Mouse (Mus musculus): ENCODE results near the gene Rtn4rl2. TPM values are rescaled to one million over a fixed set of nuclear protein-coding genes. Genes with fewer than 3 reads are reported as not detected.
A peak's percentile ranks its signal among the peaks of the same experiment; 100 is the strongest.
"Not testable (repeated sequence)": the region's sequence is repeated elsewhere in the genome, so short reads cannot be mapped to it uniquely, and the experiment has no call there.

Gene Rtn4rl2
- polyA plus RNA-seq, 1 experiment from 2014 or later = 5.2 TPM

DNA sequence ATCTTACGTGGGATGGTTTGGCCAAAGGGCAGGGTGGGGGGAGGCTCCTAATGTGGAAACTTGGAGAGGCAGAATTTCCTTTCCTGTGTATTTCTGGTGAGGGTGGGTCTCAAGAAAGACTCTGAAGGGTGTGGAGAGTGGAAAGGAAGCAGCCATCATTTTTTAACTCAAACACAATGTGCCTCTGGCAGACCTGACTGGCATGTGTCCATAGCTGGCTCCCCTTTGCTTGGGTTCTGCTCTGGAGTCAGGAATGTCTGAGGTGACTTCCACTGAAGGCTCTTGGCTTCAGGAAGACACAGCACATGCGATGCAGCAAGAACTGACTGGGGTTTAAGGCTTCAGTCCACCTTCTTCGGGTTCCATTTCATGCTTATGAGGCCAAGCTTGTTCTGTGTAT, 28.8 kb upstream of the Rtn4rl2 start:
- H3K27ac ChIP-seq (ENCODE audit: low read depth, low read length) = no peak overlapping the region
- H3K4me3 ChIP-seq (ENCODE audit: low read depth, low read length) = no peak overlapping the region
- H3K36me3 ChIP-seq (ENCODE audit: control insufficient read depth, insufficient read depth, low read length) = no peaks in the 10 kb centered on the region
- no peaks in the 10 kb centered on the region for H3K27me3 ChIP-seq (ENCODE audit: control insufficient read depth, insufficient read depth, low read length)
- H3K9ac ChIP-seq (ENCODE audit: low read length) = no peak overlapping the region
- WGBS = 88% methylated on average over 3 of the region's 3 CpGs
- no peak for ATAC-seq (replicated peaks; ENCODE audit: low FRiP score)
- no peak overlapping the region for H3K4me2 ChIP-seq (ENCODE audit: low read depth, low read length, severe bottlenecking)
- H3K4me1 ChIP-seq (replicated peaks; ENCODE audit: control insufficient read depth, insufficient read depth, low read length) = no peaks in the 10 kb centered on the region
- no peak for DNase-seq (ENCODE audit: low spot score)
- H3K9me3 ChIP-seq (ENCODE audit: control insufficient read depth, low read length) = no peaks in the 10 kb centered on the region

DNA sequence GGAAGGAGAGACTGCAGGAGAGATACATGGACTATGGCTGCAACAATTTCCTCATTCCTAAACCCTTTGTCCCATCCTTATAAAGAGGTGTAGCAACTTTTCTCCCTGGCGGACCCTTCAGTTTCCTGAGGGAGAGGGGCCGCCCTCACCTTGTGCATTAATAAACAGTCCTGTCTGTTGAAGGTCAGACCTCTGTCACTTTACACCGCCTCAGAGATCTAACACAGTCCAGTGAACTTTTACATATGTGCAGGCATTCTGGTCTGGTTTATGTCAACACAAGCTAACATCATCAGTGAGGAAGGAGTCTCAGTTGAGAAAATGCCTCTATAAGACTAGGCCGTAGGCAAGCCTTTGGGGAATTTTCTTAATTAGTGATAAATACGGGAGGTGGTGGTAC, 27.4 kb upstream of the Rtn4rl2 start:
- 85% methylated on average over 5 of the region's 5 CpGs for WGBS

DNA sequence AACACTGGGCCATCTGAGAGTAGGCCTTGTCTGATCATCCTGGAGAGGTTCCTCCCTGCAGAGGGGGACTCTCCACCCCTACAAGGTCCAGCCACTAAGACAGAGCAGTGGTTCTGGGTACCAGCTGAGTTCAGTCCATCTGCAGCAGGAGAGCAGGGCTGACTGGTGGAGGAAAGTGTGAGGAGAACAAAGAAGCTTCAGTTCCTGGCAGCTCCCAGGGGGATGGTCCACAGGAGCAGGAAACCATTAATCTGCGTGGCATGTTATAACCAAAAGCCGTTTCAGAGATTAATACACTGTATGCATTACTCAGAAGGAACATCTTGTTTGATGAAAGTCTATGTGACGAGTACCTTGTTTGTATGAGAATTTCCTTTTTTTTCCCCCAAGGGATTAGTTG, 26.2 kb upstream of the Rtn4rl2 start:
- no peaks in the 10 kb centered on the region for H3K27me3 ChIP-seq (ENCODE audit: control insufficient read depth, insufficient read depth, low read length)
- no peaks in the 10 kb centered on the region for H3K36me3 ChIP-seq (ENCODE audit: control insufficient read depth, insufficient read depth, low read length)
- no peak overlapping the region for H3K9ac ChIP-seq (ENCODE audit: low read length)
- H3K9me3 ChIP-seq (ENCODE audit: control insufficient read depth, low read length) = no peaks in the 10 kb centered on the region
- no peaks in the 10 kb centered on the region for H3K4me1 ChIP-seq (replicated peaks; ENCODE audit: control insufficient read depth, insufficient read depth, low read length)
- H3K27ac ChIP-seq (ENCODE audit: low read depth, low read length) = no peak overlapping the region
- 81% methylated on average over 3 of the region's 3 CpGs for WGBS
- H3K4me2 ChIP-seq (ENCODE audit: low read depth, low read length, severe bottlenecking) = no peak overlapping the region
- ATAC-seq (replicated peaks; ENCODE audit: low FRiP score) (no peak), DNase-seq (ENCODE audit: low spot score) (no peak)
- no peak overlapping the region for H3K4me3 ChIP-seq (ENCODE audit: low read depth, low read length)

More for the DNA sequence above, 27.4 kb upstream of the Rtn4rl2 start:
- Histone ChIP-seq H3K27ac (ENCODE audit: low read depth, low read length) (no peak overlapping the region), H3K4me2 (ENCODE audit: low read depth, low read length, severe bottlenecking) (no peak overlapping the region), H3K27me3 (ENCODE audit: control insufficient read depth, insufficient read depth, low read length) (no peaks in the 10 kb centered on the region), H3K9me3 (ENCODE audit: control insufficient read depth, low read length) (no peaks in the 10 kb centered on the region), H3K9ac (ENCODE audit: low read length) (no peak overlapping the region), H3K4me1 (replicated peaks; ENCODE audit: control insufficient read depth, insufficient read depth, low read length) (no peaks in the 10 kb centered on the region), H3K4me3 (ENCODE audit: low read depth, low read length) (no peak overlapping the region), H3K36me3 (ENCODE audit: control insufficient read depth, insufficient read depth, low read length) (no peaks in the 10 kb centered on the region)
- ATAC-seq (replicated peaks; ENCODE audit: low FRiP score) = no peak
- no peak for DNase-seq (ENCODE audit: low spot score)

DNA sequence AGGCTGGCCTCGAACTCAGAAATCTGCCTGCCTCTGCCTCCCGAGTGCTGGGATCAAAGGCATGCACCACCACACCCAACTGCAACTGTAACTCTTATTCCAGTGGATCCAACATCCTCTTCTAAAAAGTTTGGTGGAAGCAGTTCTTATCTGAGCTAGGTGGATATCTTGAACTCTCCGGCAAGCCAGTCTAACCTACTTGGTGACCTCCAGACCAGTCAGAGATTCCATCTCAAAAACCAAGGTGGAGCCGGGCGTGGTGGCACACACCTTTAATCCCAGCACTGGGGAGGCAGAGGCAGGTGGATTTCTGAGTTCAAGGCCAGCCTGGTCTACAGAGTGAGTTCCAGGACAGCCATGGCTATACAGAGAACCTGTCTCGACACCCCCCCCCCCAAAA, 10.2 kb upstream of the Rtn4rl2 start:
- not testable (repeated sequence) for H3K4me3 ChIP-seq (ENCODE audit: low read depth, low read length); DNase-seq (ENCODE audit: low spot score); H3K27me3 ChIP-seq (ENCODE audit: control insufficient read depth, insufficient read depth, low read length); H3K36me3 ChIP-seq (ENCODE audit: control insufficient read depth, insufficient read depth, low read length); H3K27ac ChIP-seq (ENCODE audit: low read depth, low read length); H3K9ac ChIP-seq (ENCODE audit: low read length); H3K4me2 ChIP-seq (ENCODE audit: low read depth, low read length, severe bottlenecking); ATAC-seq (replicated peaks; ENCODE audit: low FRiP score); H3K9me3 ChIP-seq (ENCODE audit: control insufficient read depth, low read length); H3K4me1 ChIP-seq (replicated peaks; ENCODE audit: control insufficient read depth, insufficient read depth, low read length)
- WGBS = 93% methylated on average over 6 of the region's 6 CpGs

DNA sequence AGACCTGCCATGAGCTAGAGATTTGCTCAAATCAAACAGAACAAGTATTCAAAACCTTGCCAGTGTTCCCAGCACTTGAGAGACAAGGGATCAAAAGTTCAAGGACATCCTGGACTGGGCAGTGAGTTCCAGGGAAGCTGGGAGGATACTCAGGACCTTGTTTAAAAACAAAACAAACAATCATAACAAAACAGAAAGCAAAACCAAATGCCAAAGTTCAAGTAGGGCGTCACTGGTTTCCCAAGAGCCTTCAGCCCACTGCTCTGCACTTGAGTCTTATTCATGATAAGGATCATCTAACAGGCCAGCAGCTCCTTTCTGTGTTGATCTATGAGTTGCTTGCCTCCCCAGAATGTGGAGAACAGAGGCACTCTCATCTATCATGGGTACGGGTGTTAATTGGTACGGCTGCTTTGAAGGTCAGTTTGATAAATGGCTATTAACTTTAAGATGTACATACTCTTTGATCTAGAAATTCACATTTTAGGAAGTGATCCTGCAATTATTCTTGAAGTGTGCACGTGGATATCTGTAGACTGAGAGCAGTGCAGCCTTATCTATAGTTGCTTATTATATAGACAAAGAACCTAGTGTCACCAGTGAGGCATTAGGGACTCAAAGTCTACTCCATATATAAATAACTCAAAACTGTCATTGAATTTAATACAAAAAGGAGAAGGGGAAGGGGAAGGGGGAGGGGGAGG, 9.1 kb upstream of the Rtn4rl2 start:
- no peak overlapping the region for H3K4me3 ChIP-seq (ENCODE audit: low read depth, low read length)
- no peaks in the 10 kb centered on the region for H3K27me3 ChIP-seq (ENCODE audit: control insufficient read depth, insufficient read depth, low read length)
- DNase-seq (ENCODE audit: low spot score) = no peak
- ATAC-seq (replicated peaks; ENCODE audit: low FRiP score) = no peak
- H3K4me2 ChIP-seq (ENCODE audit: low read depth, low read length, severe bottlenecking) = no peak overlapping the region
- WGBS = 71% methylated on average over 4 of the region's 4 CpGs
- no peaks in the 10 kb centered on the region for H3K4me1 ChIP-seq (replicated peaks; ENCODE audit: control insufficient read depth, insufficient read depth, low read length)
- H3K9me3 ChIP-seq (ENCODE audit: control insufficient read depth, low read length) = no peaks in the 10 kb centered on the region
- no peak overlapping the region for H3K9ac ChIP-seq (ENCODE audit: low read length)
- H3K36me3 ChIP-seq (ENCODE audit: control insufficient read depth, insufficient read depth, low read length) = no peaks in the 10 kb centered on the region
- no peak overlapping the region for H3K27ac ChIP-seq (ENCODE audit: low read depth, low read length)

DNA sequence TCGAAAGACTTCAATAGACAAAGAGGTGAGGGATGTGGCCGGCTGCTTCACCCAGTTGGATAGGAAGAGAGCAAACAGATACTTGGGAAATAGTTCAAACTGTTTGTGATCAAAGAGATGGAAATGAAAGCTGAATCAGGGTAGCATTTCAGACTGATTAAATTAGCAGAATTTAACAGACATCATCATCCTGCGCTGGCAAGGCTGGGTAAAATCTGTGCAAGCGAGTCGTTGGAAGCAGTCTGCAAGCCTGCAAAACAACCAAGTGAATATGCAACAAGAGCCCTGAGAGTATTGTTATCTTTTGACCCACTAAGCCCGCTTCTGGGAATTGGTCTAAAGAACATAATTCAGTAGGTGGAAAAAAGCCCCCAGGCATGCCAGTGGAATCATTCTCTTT, 6.8 kb upstream of the Rtn4rl2 start:
- Histone ChIP-seq H3K4me1 (replicated peaks; ENCODE audit: control insufficient read depth, insufficient read depth, low read length) (peaks cover 2% of the 10 kb centered on the region; the same call in 1 of the 2 replicates), H3K27me3 (ENCODE audit: control insufficient read depth, insufficient read depth, low read length) (peaks cover 13% of the 10 kb centered on the region), H3K9ac (ENCODE audit: low read length) (no peak overlapping the region), H3K9me3 (ENCODE audit: control insufficient read depth, low read length) (no peaks in the 10 kb centered on the region), H3K27ac (ENCODE audit: low read depth, low read length) (no peak overlapping the region), H3K36me3 (ENCODE audit: control insufficient read depth, insufficient read depth, low read length) (no peaks in the 10 kb centered on the region), H3K4me2 (ENCODE audit: low read depth, low read length, severe bottlenecking) (no peak overlapping the region), H3K4me3 (ENCODE audit: low read depth, low read length) (no peak overlapping the region)
- ATAC-seq (replicated peaks; ENCODE audit: low FRiP score) (no peak), DNase-seq (ENCODE audit: low spot score) (no peak)
- WGBS = 47% methylated on average over 6 of the region's 6 CpGs

DNA sequence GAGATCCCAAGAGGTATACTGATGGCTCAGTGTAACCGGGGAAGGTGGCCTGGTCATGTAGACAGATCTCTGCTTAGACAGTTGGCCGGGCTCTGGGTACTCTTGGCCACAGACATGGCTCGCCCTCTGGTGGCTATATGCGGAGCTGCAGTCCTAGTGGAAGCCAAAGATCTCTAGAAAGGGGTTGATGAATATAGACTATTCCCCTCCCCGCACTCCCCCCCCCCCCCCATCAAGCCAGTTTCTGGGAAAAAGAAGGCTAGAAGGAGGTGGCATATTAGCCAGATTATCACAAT, 3.5 kb upstream of the Rtn4rl2 start:
- ATAC-seq (replicated peaks; ENCODE audit: low FRiP score) = peak; percentile 43; the same call in 1 of the 2 replicates

DNA sequence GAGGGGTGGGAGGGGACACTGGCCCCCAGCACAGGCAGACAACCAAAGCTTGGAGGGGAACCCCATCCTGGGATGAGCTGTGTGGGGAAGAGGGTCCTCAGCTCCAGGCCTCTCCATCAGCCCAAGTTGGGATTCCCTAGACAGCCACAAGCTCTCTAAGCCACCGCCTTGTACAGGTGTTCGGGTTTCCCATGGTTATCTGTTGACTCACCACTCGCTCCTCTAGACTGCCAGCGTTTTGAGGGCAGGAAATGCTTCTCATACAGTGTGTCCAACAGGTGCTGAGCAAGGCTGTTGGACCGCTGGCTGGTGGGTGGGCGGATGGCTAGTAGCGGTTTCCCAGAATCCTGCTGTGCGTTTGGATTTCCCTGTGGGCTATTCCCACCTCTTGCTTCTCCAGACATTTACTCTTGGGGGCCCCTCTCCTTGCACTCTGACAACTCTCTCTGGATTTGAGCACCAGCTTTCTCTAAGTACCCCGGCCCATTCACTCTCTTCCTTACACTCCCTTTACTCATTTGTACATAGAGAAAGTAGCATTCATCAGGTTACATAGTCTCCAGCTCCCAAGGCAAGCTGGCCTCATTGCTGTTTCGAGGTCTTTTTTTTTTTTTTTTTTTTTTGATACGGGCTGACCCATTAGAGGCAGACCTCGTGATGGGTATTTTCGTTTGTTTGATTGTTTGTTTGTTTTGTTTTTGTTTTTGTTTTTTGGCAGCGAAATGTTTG, 3.0 kb upstream of the Rtn4rl2 start:
- Histone ChIP-seq H3K4me3 (ENCODE audit: low read depth, low read length) (peak overlapping the region; percentile 18; the same call in 1 of the 2 replicates), H3K9ac (ENCODE audit: low read length) (no peak overlapping the region), H3K27ac (ENCODE audit: low read depth, low read length) (no peak overlapping the region), H3K36me3 (ENCODE audit: control insufficient read depth, insufficient read depth, low read length) (no peaks in the 10 kb centered on the region), H3K4me2 (ENCODE audit: low read depth, low read length, severe bottlenecking) (peak overlapping the region; percentile 43), H3K4me1 (replicated peaks; ENCODE audit: control insufficient read depth, insufficient read depth, low read length) (peaks cover 7% of the 10 kb centered on the region; the same call in 1 of the 2 replicates), H3K27me3 (ENCODE audit: control insufficient read depth, insufficient read depth, low read length) (peaks cover 51% of the 10 kb centered on the region), H3K9me3 (ENCODE audit: control insufficient read depth, low read length) (no peaks in the 10 kb centered on the region)
- peak; percentile 60 for DNase-seq (ENCODE audit: low spot score)
- WGBS = 11% methylated on average over 14 of the region's 14 CpGs
- ATAC-seq (replicated peaks; ENCODE audit: low FRiP score) = no peak

More for the DNA sequence above, 3.5 kb upstream of the Rtn4rl2 start:
- no peak overlapping the region for H3K4me3 ChIP-seq (ENCODE audit: low read depth, low read length)
- peaks cover 7% of the 10 kb centered on the region; the same call in 1 of the 2 replicates for H3K4me1 ChIP-seq (replicated peaks; ENCODE audit: control insufficient read depth, insufficient read depth, low read length)
- no peaks in the 10 kb centered on the region for H3K9me3 ChIP-seq (ENCODE audit: control insufficient read depth, low read length)
- no peak overlapping the region for H3K4me2 ChIP-seq (ENCODE audit: low read depth, low read length, severe bottlenecking)
- WGBS = 0% methylated on average over 5 of the region's 5 CpGs
- no peak overlapping the region for H3K9ac ChIP-seq (ENCODE audit: low read length)
- H3K27ac ChIP-seq (ENCODE audit: low read depth, low read length) = no peak overlapping the region
- peaks cover 46% of the 10 kb centered on the region for H3K27me3 ChIP-seq (ENCODE audit: control insufficient read depth, insufficient read depth, low read length)
- no peaks in the 10 kb centered on the region for H3K36me3 ChIP-seq (ENCODE audit: control insufficient read depth, insufficient read depth, low read length)
- peak; percentile 83 for DNase-seq (ENCODE audit: low spot score)
